Mouse (Mus musculus) layer of hippocampus, adult 9-11 months (tissue): Measurements from ENCODE around the gene Haus4.
A peak's percentile ranks its signal among the peaks of the same experiment; 100 is the strongest.

Experiments
- DNase-seq: peaks from one replicate; pipeline ENCODE4 v3.0.0; 2022

The Haus4 gene

DNA sequence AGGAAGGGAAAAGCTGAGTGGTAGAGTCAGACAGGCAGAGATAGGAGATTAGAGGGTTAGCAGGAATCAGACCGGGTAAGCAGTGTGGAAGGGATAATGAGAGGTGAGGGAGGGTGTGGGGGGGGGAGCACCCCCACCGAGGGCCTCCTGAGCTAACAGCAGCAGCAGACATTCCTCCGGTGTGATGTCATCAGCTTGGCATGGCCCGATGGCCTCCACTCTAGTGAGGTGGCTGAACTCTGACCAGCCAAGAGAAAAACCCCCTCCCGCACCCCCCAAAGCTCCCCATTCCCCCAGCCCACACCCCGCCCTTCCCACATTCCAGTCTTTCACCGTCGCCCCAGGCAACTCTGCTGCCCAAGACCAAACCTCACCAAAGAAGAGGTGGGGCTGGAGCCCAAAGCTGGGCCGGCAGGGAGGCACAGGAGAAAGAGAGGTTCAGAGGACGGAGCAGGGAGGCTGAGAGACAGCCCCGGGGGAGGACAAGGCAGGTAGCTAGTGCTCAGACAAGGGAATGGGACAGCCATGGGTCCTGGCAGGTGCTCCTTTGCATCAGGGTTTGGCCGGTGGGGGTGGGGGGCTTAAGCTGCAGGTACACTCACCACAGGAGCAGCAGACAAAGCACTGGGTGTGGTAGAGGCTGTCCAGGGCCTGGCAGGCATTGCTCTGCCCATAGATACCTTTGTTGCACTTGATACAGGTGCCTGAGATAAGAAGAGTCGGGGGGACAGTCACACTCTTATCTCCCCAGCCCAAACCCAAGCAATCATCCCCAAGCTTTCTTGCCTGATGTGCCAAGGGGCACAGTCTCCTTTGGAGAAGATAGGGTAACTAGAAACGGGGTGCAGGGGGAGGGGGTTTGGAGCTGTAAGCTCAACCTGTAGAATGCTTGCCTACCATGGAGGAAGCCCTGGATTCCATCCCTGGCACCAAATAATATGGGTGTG, 18.6 kb upstream of the Haus4 start:
- no peak for DNase-seq

DNA sequence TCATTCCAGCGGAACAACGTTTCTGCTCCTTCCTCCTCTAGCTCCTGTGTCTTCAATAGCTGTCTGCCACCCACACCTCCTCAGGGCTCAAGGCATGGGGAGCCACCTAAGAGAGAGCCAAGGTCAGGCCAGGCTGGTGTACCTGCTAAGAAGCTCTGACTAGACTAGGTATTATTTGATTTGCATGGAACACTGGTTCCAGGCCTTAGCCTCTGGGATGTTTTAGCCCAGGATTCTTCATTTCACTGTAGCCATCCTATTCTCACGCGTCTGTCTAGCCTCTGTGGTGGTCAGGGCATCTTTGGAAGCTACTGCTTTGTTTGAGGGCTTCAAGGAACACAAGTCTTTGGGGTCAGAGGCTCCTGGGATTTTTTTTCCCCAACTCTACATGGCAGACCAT, 17.7 kb upstream of the Haus4 start:
- no peak for DNase-seq

DNA sequence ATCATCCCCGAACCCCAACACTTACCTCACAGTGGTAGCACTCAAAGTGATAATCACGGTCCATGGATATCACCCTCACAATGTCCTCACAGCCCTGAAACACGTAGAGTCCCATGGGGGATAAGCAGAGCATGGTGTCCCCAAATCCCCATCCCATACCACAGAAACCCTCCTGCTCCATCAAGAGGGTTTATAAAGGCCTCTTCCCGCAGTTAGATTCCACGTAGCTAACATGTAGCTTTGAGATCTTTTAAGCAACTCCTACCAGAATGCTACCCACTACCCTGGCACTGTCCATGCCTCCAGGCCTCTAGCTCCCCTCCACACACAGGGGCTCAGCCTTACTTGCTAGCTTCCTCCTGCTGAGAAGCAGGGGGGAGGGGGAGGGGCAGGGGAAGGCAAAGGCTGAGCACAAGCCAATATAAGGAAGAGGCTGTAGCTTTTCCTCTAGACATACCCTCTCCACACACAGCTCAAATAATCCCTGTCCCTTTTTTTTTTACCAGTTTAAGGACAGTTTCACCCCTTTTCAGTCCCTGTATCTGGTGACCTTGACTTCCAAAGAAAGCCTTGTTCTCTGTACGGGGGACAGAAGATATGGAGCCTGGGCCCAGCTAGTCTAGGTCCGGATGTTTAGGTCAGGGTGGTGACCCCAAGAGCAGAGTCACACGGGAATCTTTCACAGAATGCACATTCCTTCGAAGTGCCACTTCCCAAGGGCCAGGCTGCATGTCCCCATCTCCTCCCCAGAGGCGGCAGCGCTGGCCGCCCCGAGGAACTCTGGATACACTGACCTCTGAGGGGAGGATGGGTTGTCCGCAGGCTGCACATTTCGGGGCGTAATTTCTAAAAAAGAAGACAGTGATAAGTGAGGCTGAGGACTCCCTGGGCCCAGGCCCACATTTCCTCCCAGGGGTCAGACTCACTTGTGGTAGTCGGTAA, 15.3 kb upstream of the Haus4 start:
- no peak for DNase-seq

DNA sequence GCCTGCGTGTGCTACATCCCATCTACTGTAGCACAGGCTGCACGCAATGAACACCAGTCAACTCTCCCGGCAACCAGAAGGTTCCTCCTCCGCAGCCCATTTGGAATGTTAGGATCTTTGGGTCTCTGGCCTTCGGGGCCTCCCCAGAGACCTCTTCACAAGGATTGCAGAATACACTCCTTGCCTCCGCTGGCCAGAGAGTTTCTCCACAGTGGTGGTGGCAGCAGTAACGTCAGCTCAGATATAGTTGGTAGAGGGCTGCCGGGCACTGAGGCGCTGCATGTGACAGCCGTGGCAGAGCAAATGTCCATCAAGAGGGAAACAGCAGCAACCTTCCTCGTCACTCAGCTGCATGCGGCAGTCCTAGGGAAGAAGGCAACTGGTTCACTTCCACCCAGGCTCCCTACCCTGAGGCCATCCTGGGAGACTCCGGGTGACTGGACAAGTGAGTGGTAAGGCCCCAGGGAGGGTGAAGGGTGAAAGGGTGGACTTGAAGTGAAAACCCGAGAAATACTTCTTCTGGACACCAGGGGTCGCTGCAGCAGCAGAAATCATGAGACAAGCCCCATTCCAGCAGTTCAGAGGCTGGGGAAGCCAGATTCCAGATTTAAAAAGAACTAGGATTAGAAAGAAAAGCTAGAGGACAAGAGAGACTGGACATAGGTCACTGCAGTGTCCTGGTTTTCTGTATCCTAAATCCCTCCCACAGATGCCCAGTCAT, 14.4 kb upstream of the Haus4 start:
- peak; percentile 59 for DNase-seq

DNA sequence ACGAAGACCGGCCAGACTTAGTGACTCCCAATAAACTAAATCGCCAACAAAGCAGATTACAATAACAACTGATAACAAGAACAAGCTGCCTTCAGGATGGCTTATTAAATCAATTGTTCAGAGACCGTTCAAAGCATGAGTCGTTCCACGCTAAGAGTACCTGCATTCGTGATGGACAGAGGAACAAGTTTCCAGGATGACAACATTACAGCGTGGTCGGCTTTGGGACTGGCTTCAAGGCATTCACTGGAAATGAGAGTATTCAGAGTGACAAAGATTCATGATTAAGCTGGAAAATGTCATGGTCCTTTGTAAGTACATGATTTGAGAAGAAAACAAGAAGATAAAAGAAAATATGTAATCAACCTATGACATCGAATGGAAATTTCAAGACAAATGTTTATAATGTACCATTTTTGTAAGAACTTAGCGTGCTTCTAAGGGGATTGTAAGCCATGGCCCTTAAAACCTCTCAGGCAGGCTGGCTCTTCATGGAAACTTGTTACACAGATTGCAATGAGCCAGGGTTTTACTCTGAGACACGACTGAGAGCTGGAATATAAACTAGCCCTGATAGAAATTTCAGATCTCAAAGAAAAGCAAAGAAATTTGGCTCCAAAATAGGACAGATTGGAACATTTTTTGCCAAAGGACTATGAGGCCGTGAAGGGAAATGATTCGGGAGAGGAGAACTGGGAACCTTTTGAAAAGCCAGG, 6.3 kb upstream of the Haus4 start:
- DNase-seq: no peak

DNA sequence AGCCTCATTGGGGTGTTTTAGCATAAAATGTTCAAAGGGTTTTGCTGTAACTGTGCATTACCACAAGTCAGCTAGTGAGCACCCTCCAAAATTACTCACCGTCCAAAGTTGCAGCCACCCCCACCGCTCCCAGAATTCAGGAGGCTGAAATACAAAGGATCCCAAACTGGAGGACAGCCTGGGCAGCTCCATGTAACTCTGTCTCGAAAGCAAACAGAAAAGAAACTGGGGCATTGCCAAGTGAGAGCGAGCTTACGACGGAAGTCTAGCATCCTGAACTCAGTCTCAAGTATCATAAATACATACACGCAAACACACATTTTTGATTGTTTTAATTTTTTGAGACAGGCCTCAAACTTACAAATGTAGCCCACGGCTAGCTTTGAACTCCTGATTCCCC, 2.9 kb upstream of the Haus4 start:
- no peak for DNase-seq

DNA sequence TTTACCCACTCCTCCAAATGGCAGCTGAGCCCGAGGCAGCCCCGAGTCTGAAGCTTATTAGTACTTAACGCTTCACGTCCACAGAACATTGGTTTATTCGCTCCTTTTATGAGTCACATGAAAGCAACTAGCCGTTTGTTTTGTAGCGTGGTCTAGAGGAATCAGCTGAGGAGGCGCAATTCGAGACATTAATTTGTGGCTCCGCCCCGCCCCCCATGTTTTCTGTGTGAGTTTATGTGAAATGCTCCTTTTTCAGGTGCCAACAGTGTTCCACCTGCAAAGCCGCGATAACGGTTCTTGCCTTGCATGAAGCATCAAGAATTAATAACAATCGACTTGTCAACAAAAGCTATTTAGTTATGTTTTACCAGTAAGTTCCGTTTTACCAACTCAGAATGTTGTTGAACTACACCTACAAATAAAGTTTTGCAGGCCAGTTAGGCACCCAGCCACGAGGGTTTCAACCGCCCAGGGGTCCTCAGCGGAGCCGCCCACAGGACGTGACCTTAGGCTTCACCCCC, 902 bp downstream of the Haus4 start:
- no peak for DNase-seq

DNA sequence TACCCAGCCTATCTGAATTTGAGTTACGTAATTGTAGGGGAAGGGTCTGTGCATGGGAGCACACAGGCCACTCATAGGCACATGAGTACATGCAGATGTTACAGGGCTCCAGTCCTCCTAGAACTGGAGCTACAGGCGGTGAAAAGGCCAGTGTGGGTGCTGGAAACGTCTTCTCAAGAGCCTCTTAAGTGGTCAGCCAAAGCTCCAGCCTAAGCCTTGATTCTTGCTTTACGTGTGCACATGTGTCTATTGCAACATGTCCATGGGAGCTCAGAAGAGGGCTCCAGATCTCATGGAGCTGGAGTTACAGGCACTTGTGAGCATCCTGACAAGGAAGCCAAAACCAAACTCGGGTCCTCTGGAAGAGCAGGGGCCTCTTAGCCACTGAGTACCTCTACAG, 9.7 kb downstream of the Haus4 start:
- no peak for DNase-seq

DNA sequence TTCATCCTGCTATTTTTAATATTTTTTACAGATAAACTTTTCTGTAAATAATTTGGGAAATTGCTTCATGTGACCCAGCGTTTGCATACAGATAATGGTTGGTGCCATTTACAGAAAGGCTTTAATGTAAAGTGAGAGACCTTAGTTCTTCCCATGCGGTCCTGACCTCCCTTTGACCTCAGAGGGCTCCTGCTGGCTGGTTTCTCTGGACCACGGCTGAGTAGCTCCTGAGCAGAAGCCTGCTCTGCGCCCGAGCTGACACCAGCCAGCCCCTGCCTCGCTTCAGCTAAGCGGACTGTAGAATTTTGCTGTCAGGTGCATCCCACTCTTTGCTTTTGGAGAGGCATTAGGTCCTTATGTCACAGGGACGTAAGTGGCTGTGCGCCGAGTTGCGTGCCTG, 13.6 kb downstream of the Haus4 start:
- no peak for DNase-seq

DNA sequence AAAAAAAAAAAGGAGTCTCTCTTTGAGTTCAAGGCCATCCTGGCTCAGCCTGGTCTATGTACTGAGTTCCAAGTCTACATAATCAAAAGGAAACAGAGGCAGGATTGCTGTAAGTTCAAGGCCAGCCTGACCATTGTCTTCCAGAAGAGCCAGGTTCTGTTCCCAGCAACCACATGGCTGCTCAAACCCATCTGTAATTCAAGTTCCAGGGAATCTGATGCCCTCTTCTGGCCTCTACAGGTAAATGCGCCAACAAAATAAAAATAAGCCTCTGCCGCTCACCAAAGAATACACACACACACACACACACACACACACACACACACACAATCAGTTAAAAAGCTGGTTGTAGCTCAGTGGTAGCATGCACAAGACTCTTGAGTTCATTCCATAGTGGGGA, 15.8 kb downstream of the Haus4 start:
- DNase-seq: no peak

DNA sequence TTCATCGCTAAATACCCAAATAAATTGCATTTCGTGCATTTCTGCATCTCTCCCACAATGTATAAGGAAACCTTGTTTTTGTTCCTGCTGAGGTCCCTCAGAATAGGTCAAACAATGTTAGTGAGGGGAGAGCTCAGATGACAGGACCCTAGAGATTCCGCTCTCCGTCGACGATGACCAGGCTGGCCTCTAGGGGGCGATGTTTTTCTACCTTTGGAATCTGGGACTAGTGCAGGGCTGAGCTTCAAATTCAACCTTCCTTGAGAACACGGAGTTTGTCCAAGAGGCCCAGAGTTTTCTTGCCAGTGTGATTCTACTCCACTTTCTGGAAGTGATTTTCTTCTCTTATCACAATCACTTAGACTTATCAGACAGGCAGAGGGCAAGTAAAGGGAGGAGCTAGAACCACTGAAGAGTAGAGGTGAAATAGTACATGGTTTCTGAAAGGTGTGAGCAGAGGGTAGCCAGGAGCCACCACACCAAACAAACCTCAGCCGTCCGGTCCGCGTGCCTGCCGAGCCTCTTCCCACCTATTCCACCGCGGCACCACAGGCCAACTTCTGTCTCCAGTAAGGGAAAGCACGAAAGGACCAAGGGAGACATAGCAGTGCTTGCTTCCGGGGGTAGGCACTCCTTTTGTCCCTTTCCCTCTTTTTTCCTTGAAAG, 25.8 kb downstream of the Haus4 start:
- peak; percentile 66 for DNase-seq

DNA sequence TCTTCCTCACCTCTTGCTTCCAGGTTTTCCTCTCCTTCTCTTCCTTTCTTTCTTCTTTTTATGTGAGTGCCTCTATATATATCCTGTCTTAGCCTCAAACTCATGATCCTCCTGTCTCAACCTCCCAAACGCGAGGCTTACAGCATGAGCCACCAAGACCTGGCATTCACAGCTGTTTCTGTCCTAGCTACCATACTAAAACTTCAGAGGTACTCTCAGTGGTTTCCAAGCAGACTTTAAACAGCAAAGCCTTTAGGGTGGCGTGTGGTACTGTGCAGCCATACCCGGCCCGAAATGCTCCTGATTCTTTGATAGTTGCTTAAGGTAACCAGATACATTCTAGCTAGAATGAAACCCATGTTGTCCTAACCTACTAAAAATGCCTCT, 26.4 kb downstream of the Haus4 start:
- no peak for DNase-seq

DNA sequence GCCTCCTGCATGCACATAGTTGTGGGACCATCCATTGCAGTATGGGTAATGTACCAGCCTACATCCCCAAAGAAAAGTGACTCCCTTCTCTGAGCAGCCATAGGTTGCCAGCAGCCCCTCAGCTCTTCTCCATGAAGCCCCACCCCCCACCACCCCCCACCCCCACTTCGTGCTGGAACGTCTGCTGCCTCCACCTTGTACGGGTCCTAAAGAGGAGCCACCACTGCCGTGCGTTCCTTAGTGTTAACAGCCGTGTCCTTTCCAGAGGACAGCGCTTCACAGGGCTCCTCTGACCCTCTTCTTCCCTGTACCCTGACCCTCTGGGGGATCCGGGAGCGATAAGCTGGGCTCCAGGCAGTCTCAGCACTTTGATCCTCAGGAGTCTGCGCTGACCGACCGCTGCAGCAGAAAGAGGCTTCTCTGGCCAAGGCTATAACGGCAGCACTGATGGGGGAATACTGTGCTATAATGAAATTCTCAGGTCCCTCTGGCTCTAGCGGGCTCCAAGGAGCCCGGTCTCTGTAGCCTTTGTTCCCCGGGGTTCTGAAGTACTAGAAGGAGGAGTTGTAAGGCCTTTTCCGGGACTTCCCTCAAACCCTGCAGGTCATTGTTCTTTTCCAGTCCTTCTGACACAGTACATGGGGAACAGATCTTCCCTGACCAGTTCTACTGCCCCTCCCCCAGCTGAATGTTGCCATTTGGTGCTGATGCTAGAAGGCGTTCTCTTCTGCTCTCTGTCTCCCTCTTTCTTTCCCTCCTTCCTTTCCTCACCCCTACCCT, 27.0 kb downstream of the Haus4 start:
- no peak for DNase-seq

DNA sequence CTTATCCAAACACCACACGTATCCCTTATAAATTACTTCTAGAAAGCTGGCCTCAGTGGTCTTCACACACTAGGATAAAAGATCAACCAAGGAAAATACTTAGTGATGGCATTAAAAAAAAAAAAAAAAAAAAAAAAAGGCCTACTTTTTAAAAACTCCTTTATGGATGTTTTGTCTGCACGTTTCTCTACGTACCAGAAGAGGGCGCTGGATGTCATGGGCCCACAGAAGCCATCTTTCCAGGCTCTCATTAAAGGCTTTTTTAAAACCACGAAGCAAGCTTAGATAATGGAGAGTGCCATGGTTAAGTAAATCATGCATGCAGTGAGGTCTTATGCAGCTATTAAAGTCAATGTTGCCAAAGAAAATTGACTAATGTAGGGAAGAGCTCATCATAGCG, 30.8 kb downstream of the Haus4 start:
- DNase-seq: no peak

DNA sequence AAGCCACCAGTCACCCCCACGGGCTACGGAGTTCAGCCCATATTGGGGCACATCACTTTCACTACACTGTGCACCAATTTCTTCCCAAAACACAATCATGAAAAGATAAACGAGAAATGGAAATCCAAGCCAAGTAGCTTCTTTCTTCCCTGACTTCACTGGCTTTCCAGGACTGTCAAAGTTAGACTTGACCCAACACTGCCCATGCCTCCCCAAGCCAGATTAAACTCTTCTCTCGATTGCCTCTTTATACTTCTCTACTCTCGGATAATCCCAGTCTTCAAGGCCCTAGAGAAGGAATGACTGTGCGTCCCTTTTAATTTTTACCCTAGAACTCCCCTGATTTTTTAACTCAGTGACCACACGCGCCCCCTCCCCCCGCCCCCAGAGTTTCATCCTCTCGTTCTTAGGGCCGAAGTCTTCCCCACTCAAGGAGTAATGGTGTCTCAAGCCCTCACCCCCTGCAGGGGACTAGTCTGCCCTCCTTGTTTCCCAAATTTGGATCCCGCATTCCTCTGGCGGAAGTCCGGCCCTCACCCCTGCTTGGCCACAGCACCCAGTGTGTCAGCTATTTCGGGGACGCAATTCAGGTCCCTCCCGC, 37.6 kb downstream of the Haus4 start:
- DNase-seq: no peak

DNA sequence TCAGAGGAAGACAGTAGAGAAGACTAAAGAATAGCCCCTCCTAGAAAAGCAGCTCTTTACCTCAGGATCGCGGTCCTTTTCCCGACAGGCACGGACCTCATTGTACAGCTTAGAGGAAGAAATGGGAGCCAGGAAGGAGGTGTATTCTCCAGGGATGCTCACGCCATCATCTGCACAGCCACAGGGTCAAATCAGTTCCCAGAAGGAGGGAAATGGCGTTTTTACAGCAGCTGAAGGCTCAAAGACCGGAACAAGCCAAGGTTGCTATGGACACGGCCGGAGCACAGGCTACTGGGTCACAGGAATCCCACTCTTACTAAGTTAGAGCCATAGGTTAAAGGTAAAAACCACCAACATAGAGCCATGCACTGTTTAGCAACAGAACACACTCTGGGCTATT, 44.6 kb downstream of the Haus4 start:
- DNase-seq: no peak

DNA sequence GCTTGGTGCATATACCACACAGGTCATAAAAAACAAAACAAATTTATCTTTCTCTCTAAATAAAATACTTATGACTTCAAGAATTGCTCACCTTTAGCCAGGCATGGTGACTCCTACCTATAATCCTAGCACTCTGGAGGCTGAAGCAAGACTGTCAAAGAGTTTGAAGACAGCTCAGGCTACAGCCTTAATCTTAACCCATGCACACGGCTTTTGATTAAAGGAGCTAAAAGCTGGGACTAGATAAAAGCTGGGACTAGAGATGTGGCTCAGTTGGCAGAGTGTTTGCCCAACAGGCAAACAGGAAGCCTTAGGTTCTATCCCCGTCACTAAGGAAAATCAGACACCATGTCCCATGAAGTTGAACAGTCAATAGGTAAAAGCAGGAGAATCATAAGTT, 51.3 kb downstream of the Haus4 start:
- no peak for DNase-seq

DNA sequence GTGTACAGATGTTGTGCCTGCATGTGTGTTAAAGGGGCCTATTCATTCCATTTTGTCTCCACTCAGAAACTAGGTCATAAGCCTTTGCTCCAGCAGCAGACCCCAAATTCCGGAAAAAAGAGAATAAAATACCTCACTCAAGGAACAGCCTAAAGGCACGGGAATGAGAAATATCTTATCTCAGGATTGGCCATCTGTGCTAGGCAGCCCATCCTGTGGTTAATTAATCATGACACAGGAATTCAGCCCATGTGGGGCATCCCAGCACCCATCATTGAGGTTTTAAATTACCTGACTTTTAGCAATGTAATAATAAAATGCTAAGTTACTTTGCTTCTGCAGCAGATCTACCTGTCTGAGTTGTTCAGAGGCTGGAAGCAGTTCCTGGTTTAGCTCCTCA, 53.1 kb downstream of the Haus4 start:
- DNase-seq: no peak

DNA sequence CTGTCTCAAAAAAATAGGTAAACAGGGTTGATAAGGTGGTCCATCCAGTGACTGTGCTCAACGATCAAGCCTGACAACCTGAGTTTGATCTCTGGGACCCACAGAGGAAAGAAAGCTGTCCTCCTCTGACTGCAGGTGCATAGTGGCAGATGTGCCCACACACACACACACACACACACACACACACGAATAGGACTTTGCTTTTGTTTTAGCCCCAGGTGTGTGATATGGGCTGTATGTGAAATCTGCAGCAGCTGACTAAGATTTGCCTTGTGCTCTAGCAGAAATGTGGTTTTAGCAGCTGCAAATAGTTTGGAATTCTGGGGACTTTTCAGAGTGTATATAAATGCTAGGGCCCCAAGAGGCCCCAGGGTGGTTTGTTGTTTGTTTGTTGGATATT, 55.1 kb downstream of the Haus4 start:
- no peak for DNase-seq

DNA sequence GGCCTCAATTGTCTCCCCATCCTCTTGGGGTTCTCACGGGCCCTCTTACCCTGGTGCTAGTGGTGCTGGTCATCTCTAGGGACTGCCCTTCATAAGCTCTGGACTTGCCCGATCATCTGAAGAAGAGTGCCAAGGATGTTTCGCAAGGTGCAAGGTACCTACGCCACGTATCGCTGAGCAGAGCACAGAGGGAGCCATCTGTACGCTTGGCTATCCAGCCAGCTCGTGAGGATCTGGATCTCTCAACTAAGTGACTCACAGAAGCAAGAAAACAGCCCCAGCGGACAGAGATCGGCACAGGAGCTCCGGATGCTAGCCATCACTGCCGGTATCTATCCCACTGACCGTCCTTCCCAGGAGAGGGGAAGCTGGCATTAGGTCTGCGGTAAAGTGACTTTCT, 57.7 kb downstream of the Haus4 start:
- no peak for DNase-seq

DNA sequence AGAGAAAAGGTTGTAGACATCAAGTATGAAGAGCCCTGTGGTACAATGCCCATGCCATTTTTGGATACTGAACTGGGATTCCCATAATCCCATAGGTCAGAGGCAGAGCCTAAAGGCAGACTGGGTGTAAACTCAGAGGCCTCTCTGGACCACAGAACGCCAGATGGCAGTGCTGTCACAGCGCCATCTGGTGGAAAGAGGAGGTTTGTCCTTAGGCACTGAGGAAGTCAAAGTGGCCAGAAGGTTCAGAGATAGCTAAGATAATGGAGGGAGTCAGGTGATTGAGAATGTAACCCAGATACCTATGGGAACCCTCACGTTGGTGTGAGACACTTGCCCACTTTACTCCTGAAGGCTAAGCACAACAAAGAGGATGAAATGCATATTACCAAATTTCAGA, 60.2 kb downstream of the Haus4 start:
- DNase-seq: no peak
